Mouse (Mus musculus): ENCODE measurements around the gene Rps6ka2. TPM values are rescaled to one million over a fixed set of nuclear protein-coding genes. Genes with fewer than 3 reads are reported as not detected.

Gene Rps6ka2
- total RNA-seq, 1 experiment = 16.2 TPM

DNA sequence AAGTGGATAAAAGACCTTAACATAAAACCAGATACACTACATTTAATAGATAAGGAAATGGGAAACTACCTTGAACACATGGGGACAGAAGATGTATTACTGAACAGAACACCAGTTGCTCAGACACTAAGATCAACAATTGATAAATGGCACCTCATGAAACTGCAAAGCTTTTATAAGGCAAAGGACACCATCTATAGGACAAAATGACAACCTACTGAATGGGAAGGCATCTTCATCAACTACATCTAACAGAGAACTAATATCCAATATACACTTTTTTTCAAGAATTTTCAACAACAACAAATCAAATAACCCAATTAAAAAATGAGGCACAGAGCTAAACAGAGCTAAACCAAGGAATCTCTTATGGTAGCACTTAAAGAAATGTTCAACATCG is 87.3 kb downstream of the Rps6ka2 start:
- Histone ChIP-seq H3K36me3 (ENCODE audit: control insufficient read depth, insufficient read depth, low read length, poor library complexity, severe bottlenecking) (peaks cover 9% of the 10 kb centered on the region; the same call in 1 of the 2 replicates), H3K9ac (ENCODE audit: insufficient read depth, low read depth, low read length, poor library complexity, severe bottlenecking) (no peak overlapping the region), H3K9me3 (ENCODE audit: control insufficient read depth, insufficient read depth, low read depth, low read length) (no peaks in the 10 kb centered on the region), H3K4me1 (ENCODE audit: control insufficient read depth in 2 of 2, insufficient read depth in 2 of 2, low read length in 2 of 2, poor library complexity in 1 of 2) (peaks cover 1 to 10% of the 10 kb centered on the region in 2 experiments; a peak in 1 of 4 replicates), H3K4me3 (ENCODE audit: insufficient read depth in 1 of 2, low read depth in 1 of 2, low read length in 2 of 2, poor library complexity in 1 of 2, severe bottlenecking in 1 of 2) (no peak overlapping the region), H3K27ac (ENCODE audit: insufficient read depth, low read depth, low read length, poor library complexity, severe bottlenecking) (no peak overlapping the region)
- DNase-seq (ENCODE audit: low read depth, low spot score) = no peak
- TF ChIP-seq ZNF384 (IDR thresholded peaks at IDR 0.05; ENCODE audit: low read depth, low read length) (no peak), HCFC1 (IDR thresholded peaks at IDR 0.05; ENCODE audit: borderline replicate concordance, insufficient read depth, low read length) (no peak), ZC3H11A (IDR thresholded peaks at IDR 0.05; ENCODE audit: borderline replicate concordance, low read depth, low read length) (no peak)
- in situ Hi-C loops (cut with MboI; ENCODE audit: low sequenced_read_pairs in 2 of 2, unreplicated experiment in 2 of 2) = no loop called here

GRCm38 (mm10) chr17:7258748-7259359 is 88.9 kb downstream of the Rps6ka2 start:
- Histone ChIP-seq H3K4me3 (ENCODE audit: insufficient read depth in 1 of 2, low read depth in 1 of 2, low read length in 2 of 2, poor library complexity in 1 of 2, severe bottlenecking in 1 of 2) (no peak overlapping the region), H3K9me3 (ENCODE audit: control insufficient read depth, insufficient read depth, low read depth, low read length) (no peaks in the 10 kb centered on the region), H3K36me3 (ENCODE audit: control insufficient read depth, insufficient read depth, low read length, poor library complexity, severe bottlenecking) (peaks cover 6% of the 10 kb centered on the region; the same call in 1 of the 2 replicates), H3K9ac (ENCODE audit: insufficient read depth, low read depth, low read length, poor library complexity, severe bottlenecking) (no peak overlapping the region), H3K4me1 (ENCODE audit: control insufficient read depth in 2 of 2, insufficient read depth in 2 of 2, low read length in 2 of 2, poor library complexity in 1 of 2) (peaks cover 1 to 10% of the 10 kb centered on the region in 2 experiments; a peak in 1 of 4 replicates), H3K27ac (ENCODE audit: insufficient read depth, low read depth, low read length, poor library complexity, severe bottlenecking) (no peak overlapping the region)
- TF ChIP-seq ZNF384 (IDR thresholded peaks at IDR 0.05; ENCODE audit: low read depth, low read length) = no peak
- TF ChIP-seq MAFK (IDR thresholded peaks at IDR 0.05; ENCODE audit: insufficient read depth, low read depth, low read length) = no peak
- no peak for TF ChIP-seq CHD2 (IDR thresholded peaks at IDR 0.05; ENCODE audit: low read depth, low read length)
- TF ChIP-seq HCFC1 (IDR thresholded peaks at IDR 0.05; ENCODE audit: borderline replicate concordance, insufficient read depth, low read length) = no peak
- no peak for TF ChIP-seq ZC3H11A (IDR thresholded peaks at IDR 0.05; ENCODE audit: borderline replicate concordance, low read depth, low read length)
- in situ Hi-C loops (cut with MboI; ENCODE audit: low sequenced_read_pairs in 2 of 2, unreplicated experiment in 2 of 2) = no loop called here
- DNase-seq (ENCODE audit: low read depth, low spot score) = no peak

- H3K27ac ChIP-seq (ENCODE audit: insufficient read depth, low read depth, low read length, poor library complexity, severe bottlenecking) = no peak overlapping the region
- in situ Hi-C loops (cut with MboI; ENCODE audit: low sequenced_read_pairs in 2 of 2, unreplicated experiment in 2 of 2) = no loop called here
Measured at GRCm38 (mm10) chr17:7260360-7260759, 90.4 kb downstream of the Rps6ka2 start.

GRCm38 (mm10) chr17:7262056-7262455 is 92.1 kb downstream of the Rps6ka2 start:
- Histone ChIP-seq H3K27ac (ENCODE audit: insufficient read depth, low read depth, low read length, poor library complexity, severe bottlenecking) (no peak overlapping the region), H3K36me3 (ENCODE audit: control insufficient read depth, insufficient read depth, low read length, poor library complexity, severe bottlenecking) (peaks cover 10% of the 10 kb centered on the region; the same call in 1 of the 2 replicates), H3K9ac (ENCODE audit: insufficient read depth, low read depth, low read length, poor library complexity, severe bottlenecking) (no peak overlapping the region), H3K9me3 (ENCODE audit: control insufficient read depth, insufficient read depth, low read depth, low read length) (no peaks in the 10 kb centered on the region), H3K4me3 (ENCODE audit: insufficient read depth in 1 of 2, low read depth in 1 of 2, low read length in 2 of 2, poor library complexity in 1 of 2, severe bottlenecking in 1 of 2) (no peak overlapping the region), H3K4me1 (ENCODE audit: control insufficient read depth in 2 of 2, insufficient read depth in 2 of 2, low read length in 2 of 2, poor library complexity in 1 of 2) (peaks cover 1 to 10% of the 10 kb centered on the region in 2 experiments; a peak in 1 of 4 replicates)
- TF ChIP-seq HCFC1 (IDR thresholded peaks at IDR 0.05; ENCODE audit: borderline replicate concordance, insufficient read depth, low read length) (no peak), ZC3H11A (IDR thresholded peaks at IDR 0.05; ENCODE audit: borderline replicate concordance, low read depth, low read length) (no peak)
- in situ Hi-C loops (cut with MboI; ENCODE audit: low sequenced_read_pairs in 2 of 2, unreplicated experiment in 2 of 2) = no loop called here
- DNase-seq (ENCODE audit: low read depth, low spot score) = no peak

More at GRCm38 (mm10) chr17:7260360-7260759, 90.4 kb downstream of the Rps6ka2 start:
- no peak for DNase-seq (ENCODE audit: low read depth, low spot score)
- peaks cover 10% of the 10 kb centered on the region; the same call in 1 of the 2 replicates for H3K36me3 ChIP-seq (ENCODE audit: control insufficient read depth, insufficient read depth, low read length, poor library complexity, severe bottlenecking)
- no peak for TF ChIP-seq HCFC1 (IDR thresholded peaks at IDR 0.05; ENCODE audit: borderline replicate concordance, insufficient read depth, low read length)
- no peak for TF ChIP-seq MAFK (IDR thresholded peaks at IDR 0.05; ENCODE audit: insufficient read depth, low read depth, low read length)
- no peak for TF ChIP-seq ZNF384 (IDR thresholded peaks at IDR 0.05; ENCODE audit: low read depth, low read length)
- TF ChIP-seq ZC3H11A (IDR thresholded peaks at IDR 0.05; ENCODE audit: borderline replicate concordance, low read depth, low read length) = no peak
- no peak for TF ChIP-seq CHD2 (IDR thresholded peaks at IDR 0.05; ENCODE audit: low read depth, low read length)
- peaks cover 1 to 10% of the 10 kb centered on the region in 2 experiments; a peak in 1 of 4 replicates for H3K4me1 ChIP-seq (ENCODE audit: control insufficient read depth in 2 of 2, insufficient read depth in 2 of 2, low read length in 2 of 2, poor library complexity in 1 of 2)
- no peaks in the 10 kb centered on the region for H3K9me3 ChIP-seq (ENCODE audit: control insufficient read depth, insufficient read depth, low read depth, low read length)
- no peak overlapping the region for H3K9ac ChIP-seq (ENCODE audit: insufficient read depth, low read depth, low read length, poor library complexity, severe bottlenecking)
- H3K4me3 ChIP-seq (ENCODE audit: insufficient read depth in 1 of 2, low read depth in 1 of 2, low read length in 2 of 2, poor library complexity in 1 of 2, severe bottlenecking in 1 of 2) = no peak overlapping the region
